ENCODE assay signal across 8 mouse cellular contexts in genomic region chr10:75316908-75317761, GRCm38 (mm10). TPM values are rescaled to one million over a fixed set of nuclear protein-coding genes. Genes with fewer than 3 reads are reported as not detected.
A peak's percentile ranks its signal among the peaks of the same experiment; 100 is the strongest.
DNase-seq lines count a peak whose midpoint lies in the region; ATAC-seq and TF ChIP-seq lines count a peak whose summit lies in the region.

No protein-coding gene starts in this region.

- TF ChIP-seq POLR2A in bone marrow macrophage, adult 2 months (IDR thresholded peaks at IDR 0.05; ENCODE audit: borderline replicate concordance, low read depth, low read length): no peak
- peak; percentile 15; the same call in 1 of the 2 replicates for TF ChIP-seq POLR2A in spleen, adult 2 months (IDR thresholded peaks at IDR 0.05; ENCODE audit: low read depth, low read length)

- H3K27ac ChIP-seq in bone marrow macrophage, adult 2 months (ENCODE audit: insufficient read depth, low read depth, low read length): no peak overlapping the region
- peak overlapping the region; percentile 20; the same call in 1 of the 2 replicates for H3K27ac ChIP-seq in forebrain, embryonic 16.5 days (ENCODE audit: low read length)
- peak overlapping the region; percentile 74 for H3K27ac ChIP-seq in hindbrain, embryonic 10.5 days
- H3K27ac ChIP-seq in limb, embryonic 13.5 days: no peak overlapping the region; the same call in 1 of the 2 replicates
- H3K27ac ChIP-seq in midbrain, embryonic 12.5 days (replicated peaks): no peak overlapping the region
- H3K27ac ChIP-seq in spleen, adult 2 months (ENCODE audit: insufficient read depth, low read length): peak overlapping the region; percentile 87

- peak; percentile 31 for TF ChIP-seq CTCF in bone marrow macrophage, adult 2 months (IDR thresholded peaks at IDR 0.05; ENCODE audit: low read depth, low read length)
- TF ChIP-seq CTCF in spleen, adult 2 months (IDR thresholded peaks at IDR 0.05; ENCODE audit: extremely low read depth, insufficient read depth, insufficient read length, insufficient replicate concordance): peak; percentile 71

- DNase-seq in adrenal gland, adult (ENCODE audit: inconsistent age in 2 of 2, low spot score in 1 of 2): peak; percentile 63 to 86
- no peak for DNase-seq in adrenal gland, adult 8-10 months
- DNase-seq in hindbrain, embryonic 10.5 days (ENCODE audit: low spot score): peak; percentile 71
- peak in 1 of 2 experiments; percentile 79 for DNase-seq in spleen, adult 2 months (ENCODE audit: low read depth in 1 of 2, low spot score in 2 of 2)

- H3K9ac ChIP-seq in forebrain, embryonic 16.5 days (replicated peaks; ENCODE audit: low read depth, low read length): peak overlapping the region; percentile 56
- H3K9ac ChIP-seq in limb, embryonic 13.5 days: peak overlapping the region; percentile 55
- peak overlapping the region; percentile 52 for H3K9ac ChIP-seq in midbrain, embryonic 12.5 days (replicated peaks)

- peak overlapping the region; percentile 63 for H3K4me2 ChIP-seq in forebrain, embryonic 16.5 days (ENCODE audit: low read length)
- peak overlapping the region; percentile 74 for H3K4me2 ChIP-seq in limb, embryonic 13.5 days (replicated peaks)
- H3K4me2 ChIP-seq in midbrain, embryonic 12.5 days (replicated peaks): peak overlapping the region; percentile 50

- H3K9me3 ChIP-seq in forebrain, embryonic 16.5 days (ENCODE audit: control insufficient read depth, low read length): no peaks in the 10 kb centered on the region
- H3K9me3 ChIP-seq in hindbrain, embryonic 10.5 days: no peaks in the 10 kb centered on the region
- H3K9me3 ChIP-seq in limb, embryonic 13.5 days: no peaks in the 10 kb centered on the region
- no peaks in the 10 kb centered on the region for H3K9me3 ChIP-seq in midbrain, embryonic 12.5 days

- H3K4me1 ChIP-seq in bone marrow macrophage, adult 2 months (ENCODE audit: control insufficient read depth, insufficient read depth, low read length): peaks cover 3% of the 10 kb centered on the region; the same call in 1 of the 2 replicates
- H3K4me1 ChIP-seq in forebrain, embryonic 16.5 days (replicated peaks; ENCODE audit: control insufficient read depth, insufficient read depth, low read length): peaks cover 18% of the 10 kb centered on the region
- peaks cover 35% of the 10 kb centered on the region for H3K4me1 ChIP-seq in hindbrain, embryonic 10.5 days (replicated peaks)
- peaks cover 17% of the 10 kb centered on the region for H3K4me1 ChIP-seq in limb, embryonic 13.5 days
- H3K4me1 ChIP-seq in midbrain, embryonic 12.5 days: peaks cover 14% of the 10 kb centered on the region
- peaks cover 36% of the 10 kb centered on the region; the same call in 1 of the 2 replicates for H3K4me1 ChIP-seq in spleen, adult 2 months (ENCODE audit: control insufficient read depth, insufficient read depth, insufficient read length)

- H3K36me3 ChIP-seq in forebrain, embryonic 16.5 days (ENCODE audit: control insufficient read depth, insufficient read depth): 0 out of 2 replicates have a peak, but pooled peaks cover 3% of the 10 kb centered on the region
- peaks cover 12% of the 10 kb centered on the region for H3K36me3 ChIP-seq in hindbrain, embryonic 10.5 days
- H3K36me3 ChIP-seq in limb, embryonic 13.5 days: peaks cover 12% of the 10 kb centered on the region
- H3K36me3 ChIP-seq in midbrain, embryonic 12.5 days: 0 out of 2 replicates have a peak, but pooled peaks cover 4% of the 10 kb centered on the region
- H3K36me3 ChIP-seq in spleen, adult 2 months (ENCODE audit: control insufficient read depth, insufficient read depth, low read length): no peaks in the 10 kb centered on the region

- peak; percentile 70 for ATAC-seq in forebrain, embryonic 16.5 days
- ATAC-seq in limb, embryonic 13.5 days (ENCODE audit: low FRiP score, low read depth): peak; percentile 31; the same call in 1 of the 2 replicates
- peak; percentile 73 for ATAC-seq in midbrain, embryonic 12.5 days (ENCODE audit: low FRiP score, low read depth)

- peak overlapping the region; percentile 30 for H3K4me3 ChIP-seq in bone marrow macrophage, adult 2 months (ENCODE audit: insufficient read depth, low read length)
- peak overlapping the region; percentile 46 for H3K4me3 ChIP-seq in forebrain, embryonic 16.5 days (replicated peaks; ENCODE audit: low read length)
- peak overlapping the region; percentile 56 for H3K4me3 ChIP-seq in hindbrain, embryonic 10.5 days
- peak overlapping the region; percentile 50 for H3K4me3 ChIP-seq in limb, embryonic 13.5 days
- H3K4me3 ChIP-seq in midbrain, embryonic 12.5 days: peak overlapping the region; percentile 42
- H3K4me3 ChIP-seq in spleen, adult 2 months (ENCODE audit: extremely low read depth, insufficient read depth, insufficient read length): peak overlapping the region; percentile 90

- WGBS in forebrain, embryonic 16.5 days: 1% methylated on average over 80 of the region's 81 CpGs
- WGBS in hindbrain, embryonic 10.5 days: 1% methylated on average over 81 of the region's 81 CpGs
- WGBS in limb, embryonic 13.5 days: 2% methylated on average over 77 of the region's 81 CpGs
- 2% methylated on average over 78 of the region's 81 CpGs for WGBS in midbrain, embryonic 12.5 days
- 1% methylated on average over 68 of the region's 81 CpGs for WGBS in spleen, adult 2 months

- peaks cover 9% of the 10 kb centered on the region; the same call in 1 of the 2 replicates for H3K27me3 ChIP-seq in forebrain, embryonic 16.5 days (replicated peaks; ENCODE audit: control insufficient read depth, insufficient read depth, low read length)
- peaks cover 53% of the 10 kb centered on the region for H3K27me3 ChIP-seq in hindbrain, embryonic 10.5 days (ENCODE audit: insufficient read depth, poor library complexity, severe bottlenecking)
- H3K27me3 ChIP-seq in limb, embryonic 13.5 days: peaks cover 53% of the 10 kb centered on the region
- H3K27me3 ChIP-seq in midbrain, embryonic 12.5 days: peaks cover 43% of the 10 kb centered on the region
- H3K27me3 ChIP-seq in spleen, adult 2 months (ENCODE audit: control insufficient read depth, insufficient read depth, low read length): peaks cover 4% of the 10 kb centered on the region; the same call in 1 of the 2 replicates

RNA-seq across cellular contexts. Expression of gene Adora2a, which starts 0.5 kb away (rescaled TPM):
- 1 to 10 TPM; 1.6 to 5.2 (median 2.4) TPM for total RNA-seq in adrenal gland, adult 8-10 months (2022)
- polyA plus RNA-seq in bone marrow macrophage, adult 2 months (2012; ENCODE audit: insufficient read depth, insufficient read length, missing spikeins): 0.91 and 1.4 TPM in 2 replicates
- polyA plus RNA-seq in forebrain, embryonic 16.5 days (2015; fragmentation: Nextera tagmentation; extraction: Ambion mirVana): 9.9 and 11.7 TPM in 2 replicates
- polyA plus RNA-seq in hindbrain, embryonic 10.5 days (2016; fragmentation: Nextera tagmentation; extraction: Ambion mirVana): 2.2 and 2.4 TPM in 2 replicates
- 2.2 and 2.6 TPM in 2 replicates for polyA plus RNA-seq in limb, embryonic 13.5 days (2015; fragmentation: Nextera tagmentation; extraction: Ambion mirVana)
- 1.7 and 2.7 TPM in 2 replicates for polyA plus RNA-seq in midbrain, embryonic 12.5 days (2016; fragmentation: Nextera tagmentation; extraction: Ambion mirVana)
- polyA plus RNA-seq in spleen, adult 2 months (2012; rRNA removed): 30.8 and 44.2 TPM in 2 replicates

Comparison
In these comparisons a context has a peak if more than half of its experiments do, and no peak if none do; other contexts are left out.
1. H3K27ac ChIP-seq: peak in forebrain, embryonic 16.5 days (single experiment), hindbrain, embryonic 10.5 days (single experiment) and spleen, adult 2 months (single experiment); none in bone marrow macrophage, adult 2 months (single experiment), limb, embryonic 13.5 days (single experiment) and midbrain, embryonic 12.5 days (single experiment).
2. H3K4me3 ChIP-seq: peak in every context shown above with its lines; median percentile 90 in spleen, adult 2 months; 56 in hindbrain, embryonic 10.5 days; 50 in limb, embryonic 13.5 days; 46 in forebrain, embryonic 16.5 days; 42 in midbrain, embryonic 12.5 days; 30 in bone marrow macrophage, adult 2 months.
3. Peak in every context shown above with its lines, with median percentiles within 50 percentile points of each other: ATAC-seq, H3K4me2 ChIP-seq and H3K9ac ChIP-seq.